Mouse (Mus musculus) G1E (cell line): ENCODE measurements around the gene Pcbp4.

Source experiments
- CTCF ChIP-seq: IDR thresholded peaks from 2 replicates; pipeline ENCODE4 v1.5.1; 2012; ENCODE audit warnings: low read depth, low read length, inconsistent platforms, mixed read lengths
- GATA1 ChIP-seq: IDR thresholded peaks from 2 replicates; pipeline ENCODE4 v1.6.1; 2012; ENCODE audit warnings: borderline replicate concordance, low read length, inconsistent platforms, mixed read lengths

DNA sequence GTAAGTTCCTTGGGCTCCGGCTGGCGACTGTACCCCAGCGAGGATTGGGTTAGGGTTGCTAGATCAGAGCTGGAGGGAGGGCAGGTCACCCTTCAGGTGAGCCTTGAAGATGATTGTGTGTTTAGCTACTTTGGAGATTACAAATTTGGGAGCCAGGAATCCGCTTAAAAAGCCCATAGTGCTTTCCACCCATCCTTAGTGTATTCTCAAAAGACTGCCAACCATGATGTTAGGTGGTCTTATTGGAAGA is 23.2 kb upstream of the Pcbp4 start:
- TF ChIP-seq GATA1 (no peak), CTCF (no peak)
